Mouse (Mus musculus) liver, postnatal 0 days (tissue): ENCODE results near the gene Sbf2.

Experiments used
- CTCF ChIP-seq: sonication (generic); IDR thresholded peaks from 2 replicates; pipeline ENCODE4 v1.5.1; 2016; ENCODE audit warnings: antibody characterized with exemption, low read depth
- EP300 ChIP-seq: IDR thresholded peaks from 2 replicates; pipeline ENCODE4 v1.6.1; 2016; ENCODE audit warnings: antibody characterized with exemption, low read depth, mild to moderate bottlenecking

GRCm38 (mm10) chr7:110318971-110319519 is 295.7 kb downstream of the Sbf2 start:
- TF ChIP-seq CTCF (no peak), EP300 (no peak)
